Mouse (Mus musculus): ENCODE data around the gene Slc4a5.

The Slc4a5 gene

DNA sequence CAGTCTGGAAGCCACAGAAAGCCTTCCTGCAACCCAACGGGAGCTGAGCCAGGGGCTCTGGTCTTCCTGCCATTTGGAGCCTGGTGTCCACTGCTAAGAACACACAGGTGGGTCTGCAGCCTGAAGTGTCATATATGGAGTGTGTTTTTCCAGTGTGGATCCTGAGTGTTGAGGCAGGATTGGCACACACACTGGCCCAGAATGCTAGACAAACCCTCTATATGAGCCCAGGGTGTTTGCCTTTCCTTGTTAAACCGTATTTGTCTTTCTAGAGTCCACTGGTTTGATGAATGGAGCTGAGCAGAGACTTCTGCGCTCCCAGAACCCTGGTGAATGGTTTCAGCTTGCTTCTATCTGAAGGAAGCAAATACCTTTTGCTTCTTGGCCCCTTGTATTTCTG is at the start of gene Slc4a5:
TSS of gene Slc4a5 (plus strand) at position 15 of the 400 bp plus-strand sequence.
- no peak for DNase-seq (ENCODE audit: low read depth)

DNA sequence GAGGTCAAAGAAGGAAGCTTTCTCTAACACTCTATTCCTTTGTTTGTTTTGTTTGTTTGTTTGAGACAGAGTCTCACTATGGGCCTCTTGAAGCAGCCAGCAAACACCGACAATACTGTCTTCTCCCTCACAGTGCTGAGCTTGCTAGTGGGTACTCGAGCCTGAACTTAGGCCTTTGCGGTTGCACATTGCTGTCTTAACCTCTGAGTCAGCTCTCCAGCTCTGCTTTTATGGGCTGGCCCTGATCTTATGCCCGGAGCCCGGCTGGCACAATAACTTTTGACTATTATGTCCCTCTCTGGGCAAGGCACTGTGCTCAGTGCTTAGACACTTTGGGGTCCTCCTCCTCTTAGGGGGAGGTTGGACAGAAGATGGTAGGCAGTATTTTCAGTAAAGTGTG is 49.8 kb upstream of the Slc4a5 start:
- no peak for DNase-seq (ENCODE audit: low read depth)

DNA sequence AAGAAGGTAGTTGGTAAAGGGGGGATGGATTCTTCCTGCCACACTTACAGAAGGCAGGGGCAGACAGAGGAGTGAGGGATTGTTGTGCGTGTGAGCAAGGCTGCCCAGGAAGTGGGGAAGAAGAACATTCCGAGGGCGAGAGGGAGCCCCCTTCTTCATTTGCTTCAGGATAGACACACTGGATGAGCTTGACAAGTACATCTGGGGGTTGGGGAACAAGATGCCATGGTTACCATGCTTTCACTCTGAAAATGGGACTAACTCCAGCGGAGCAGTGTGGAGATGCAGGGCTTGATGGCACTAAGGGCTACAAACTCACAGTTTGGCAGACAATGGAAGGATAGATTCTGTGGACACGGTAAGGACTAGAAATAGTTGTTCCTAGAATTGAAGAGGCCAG is 48.6 kb upstream of the Slc4a5 start:
- DNase-seq (ENCODE audit: low read depth): no peak

DNA sequence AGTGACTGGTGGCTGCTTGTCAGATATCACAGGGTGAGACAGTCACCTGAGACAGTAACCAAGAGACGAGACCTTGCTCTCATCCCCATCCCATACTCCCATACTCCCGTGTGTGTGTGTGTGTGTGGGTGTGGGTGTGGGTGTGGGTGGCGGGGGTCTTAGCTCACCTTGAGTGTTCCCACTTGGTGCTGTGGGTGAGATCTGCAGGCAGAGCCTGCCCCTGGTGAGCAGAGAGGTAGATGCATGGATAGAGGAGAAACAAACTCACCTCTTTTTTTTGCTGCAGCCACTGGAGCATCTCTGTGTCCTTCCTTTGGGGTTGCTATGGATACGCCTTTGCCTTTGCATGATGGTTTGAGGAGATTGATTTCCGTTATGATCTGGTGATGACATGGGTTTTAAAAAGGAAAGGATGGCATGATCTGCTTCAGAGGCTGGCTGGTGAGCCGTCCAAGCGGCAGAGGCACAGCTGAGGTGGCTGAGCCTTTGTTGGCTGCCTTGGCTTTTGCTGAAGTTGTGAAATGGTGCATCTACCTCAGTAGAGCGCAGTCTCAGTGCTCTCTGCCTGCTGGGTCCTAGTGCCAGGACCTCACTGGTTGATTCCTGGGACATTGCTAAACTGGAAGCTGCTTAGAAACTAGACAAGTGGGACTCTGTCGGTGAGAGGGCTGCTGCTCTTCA is 47.2 kb upstream of the Slc4a5 start:
- no peak for DNase-seq (ENCODE audit: low read depth)

DNA sequence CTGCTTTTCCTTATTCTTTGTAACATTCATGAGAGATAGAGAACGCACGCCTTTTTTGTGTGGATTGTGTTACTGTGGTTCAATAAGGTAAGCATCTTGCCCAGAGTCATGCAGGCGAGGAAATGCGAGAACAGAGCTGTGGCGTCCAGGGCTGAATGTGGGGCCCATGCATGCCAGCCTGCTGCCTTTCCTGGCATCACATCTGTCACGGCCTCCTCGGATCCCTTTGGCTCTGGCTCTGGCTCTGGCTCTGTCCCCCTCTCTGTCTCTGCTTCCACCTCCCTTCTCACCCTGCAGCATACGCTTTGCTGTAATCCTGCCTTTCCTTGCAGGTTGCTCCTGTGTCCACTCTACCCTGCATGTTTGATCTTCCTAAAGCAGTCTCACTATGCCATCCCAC is 43.6 kb upstream of the Slc4a5 start:
- DNase-seq (ENCODE audit: low read depth): no peak

DNA sequence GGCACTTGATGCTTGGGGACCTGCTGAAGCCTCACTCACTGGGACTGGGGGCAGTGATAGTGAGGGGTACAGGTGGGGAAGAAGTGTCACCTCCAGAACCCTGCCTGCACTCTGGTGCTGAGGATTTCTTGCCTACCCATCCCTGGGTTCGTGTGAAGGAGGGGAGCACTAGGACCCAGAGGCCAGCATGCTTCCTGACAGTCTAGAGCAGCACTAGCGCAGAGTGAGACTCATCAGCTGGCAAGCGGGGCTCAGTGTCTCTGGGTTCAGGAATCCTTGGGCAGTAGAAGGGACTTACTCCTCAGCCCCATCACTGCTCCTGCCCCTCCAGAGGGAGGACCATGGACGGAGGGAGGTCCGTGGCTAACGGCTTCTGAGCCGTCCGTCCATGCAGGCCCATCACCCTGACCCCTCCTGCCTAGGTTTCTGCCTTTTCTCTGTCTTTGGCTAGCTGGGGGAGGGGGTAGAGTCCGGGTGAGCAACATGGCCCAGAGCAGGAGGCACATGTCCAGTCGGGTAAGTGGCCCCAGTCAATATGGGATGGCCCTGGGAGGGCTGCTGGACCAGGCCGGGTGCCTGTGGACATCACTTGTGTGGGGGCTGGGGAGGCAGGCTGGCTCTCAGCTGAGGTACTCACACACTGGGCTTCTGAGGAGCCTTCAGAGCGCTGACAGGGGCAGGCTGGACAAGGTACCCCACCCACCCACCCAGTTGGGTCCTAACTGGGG is 40.1 kb upstream of the Slc4a5 start:
- DNase-seq (ENCODE audit: low read depth): no peak

DNA sequence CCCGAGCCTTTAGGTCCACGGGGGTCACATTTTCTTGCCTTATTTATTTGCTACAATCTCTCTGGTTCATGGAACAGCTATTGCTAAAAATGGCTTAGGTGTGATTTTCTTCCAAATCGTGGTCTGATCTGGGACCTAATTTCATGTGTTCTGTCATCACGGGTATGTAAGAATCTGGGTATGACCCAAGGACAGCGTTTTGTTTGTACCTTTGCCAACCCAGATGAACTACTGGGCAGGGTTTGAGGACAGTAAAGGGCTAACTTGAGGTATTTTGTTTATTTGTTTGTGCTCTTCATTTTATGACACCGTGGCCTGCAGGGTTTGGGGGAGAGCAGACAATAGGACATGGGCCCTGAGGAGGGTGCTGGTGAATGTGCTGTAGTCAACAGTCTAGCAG is 39.0 kb upstream of the Slc4a5 start:
- no peak for DNase-seq (ENCODE audit: low read depth)

DNA sequence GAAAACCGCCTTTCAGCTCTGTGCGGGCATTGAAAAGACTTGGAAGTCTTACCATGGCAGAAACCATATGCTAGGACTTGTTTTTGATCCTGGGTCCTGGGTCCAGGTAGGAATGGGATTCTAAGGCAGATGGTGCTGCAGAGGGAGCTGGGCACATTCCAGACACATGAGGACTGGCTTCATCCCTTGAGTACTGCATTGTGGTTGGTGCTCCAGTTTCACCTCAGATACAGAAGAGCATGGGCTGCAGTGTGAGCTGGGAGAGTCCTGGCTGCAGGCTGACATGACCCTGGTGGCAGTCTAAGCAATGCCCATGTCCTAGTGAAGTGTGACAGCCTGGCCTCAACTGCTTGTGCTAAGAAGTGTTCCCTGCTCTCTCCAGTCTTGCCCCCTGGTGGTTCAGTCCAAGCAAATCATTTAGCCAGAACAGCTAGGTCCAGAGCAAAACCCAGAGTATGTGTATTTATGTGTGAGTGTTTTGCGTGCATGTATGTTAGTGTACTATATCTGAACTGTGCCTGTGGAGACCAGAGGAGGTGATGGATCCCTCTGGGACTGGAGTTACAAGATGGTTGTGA is 34.7 kb upstream of the Slc4a5 start:
- DNase-seq (ENCODE audit: low read depth): no peak

DNA sequence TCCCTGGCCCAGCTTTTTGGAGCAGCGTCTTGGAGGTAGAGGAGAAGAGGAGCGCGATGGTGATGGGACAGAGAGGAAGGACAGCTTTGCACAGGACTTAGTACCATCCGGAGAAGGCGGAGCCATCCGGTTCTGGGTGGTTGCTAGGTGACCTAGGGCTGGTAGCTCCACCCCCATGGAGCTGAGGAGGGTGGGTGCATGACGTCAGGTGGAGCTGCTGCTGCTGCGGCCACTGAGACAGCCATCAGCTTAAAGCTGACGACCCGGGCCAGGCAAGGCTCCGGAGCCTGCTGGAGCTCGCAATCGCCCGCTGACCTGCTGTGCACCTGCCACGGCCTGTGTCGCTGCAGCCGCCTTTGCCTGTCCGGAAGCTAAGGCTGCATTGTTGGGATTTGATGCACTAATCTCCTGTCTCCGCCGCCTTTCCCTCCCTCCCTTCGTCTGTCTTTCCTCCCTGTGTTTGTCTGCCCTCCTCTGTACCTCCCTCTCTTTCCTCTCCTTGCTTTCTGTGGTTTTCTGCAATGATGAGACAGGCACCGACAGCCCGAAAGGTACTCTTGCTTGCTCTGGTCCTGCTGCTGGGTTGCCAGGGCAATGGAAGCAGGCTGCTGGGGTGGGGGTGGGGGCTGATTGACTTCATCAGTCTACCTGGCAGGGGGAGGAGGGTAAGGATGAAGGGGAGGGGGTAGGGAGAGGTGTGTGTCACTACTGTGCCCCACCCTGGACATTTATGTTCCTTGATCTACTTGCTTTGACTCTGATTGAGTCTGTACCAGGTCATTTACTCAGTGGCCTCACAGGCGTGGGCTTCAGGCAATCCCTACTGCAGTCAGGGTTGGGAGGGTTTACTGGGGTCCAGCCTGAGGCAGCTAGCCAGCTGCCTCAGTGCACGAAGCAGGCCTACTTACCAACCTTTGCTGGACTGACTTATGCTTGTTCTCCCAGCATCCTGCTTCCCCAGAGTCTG is 33.5 kb upstream of the Slc4a5 start:
- DNase-seq (ENCODE audit: low read depth): peak; percentile 30

DNA sequence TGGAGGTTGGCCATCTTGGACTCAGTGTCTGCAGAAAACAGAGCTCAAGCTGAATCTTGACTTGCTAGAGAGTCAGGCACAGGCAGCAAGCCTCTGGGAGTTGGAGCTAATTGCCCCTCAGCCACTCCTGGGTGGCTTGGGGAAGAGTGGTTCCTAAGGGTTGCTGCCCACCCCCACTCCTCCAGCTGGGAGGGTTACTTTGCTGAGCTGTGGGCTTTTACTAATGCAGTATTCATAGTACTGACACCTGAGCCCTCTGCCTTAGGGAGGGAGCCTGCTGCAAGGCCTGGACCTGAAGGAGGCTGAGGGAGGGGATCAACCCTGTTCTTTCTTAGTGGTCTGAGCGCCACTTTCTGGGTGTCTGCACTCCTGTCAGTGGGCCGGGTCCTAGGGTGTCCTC is 32.7 kb upstream of the Slc4a5 start:
- no peak for DNase-seq (ENCODE audit: low read depth)

DNA sequence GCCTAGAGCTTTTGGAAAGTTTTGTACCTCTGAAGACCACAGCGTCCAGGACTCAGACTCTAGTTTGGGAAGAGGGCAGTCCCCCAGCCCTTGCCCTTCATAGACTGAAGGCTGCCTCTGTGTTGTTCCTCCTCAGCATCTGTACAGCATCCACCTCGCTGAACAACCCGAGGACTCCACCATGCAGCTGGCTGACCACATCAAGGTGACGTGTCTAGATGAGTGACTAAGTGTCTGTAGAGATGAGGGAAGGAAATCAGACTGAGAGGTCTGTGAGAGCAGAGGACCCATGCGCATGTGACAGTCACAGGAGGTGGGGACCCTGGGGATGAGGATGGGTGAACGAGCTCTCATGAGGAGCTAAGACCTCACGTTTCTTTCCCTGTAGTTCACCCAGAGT is 26.1 kb upstream of the Slc4a5 start:
- no peak for DNase-seq (ENCODE audit: low read depth)

DNA sequence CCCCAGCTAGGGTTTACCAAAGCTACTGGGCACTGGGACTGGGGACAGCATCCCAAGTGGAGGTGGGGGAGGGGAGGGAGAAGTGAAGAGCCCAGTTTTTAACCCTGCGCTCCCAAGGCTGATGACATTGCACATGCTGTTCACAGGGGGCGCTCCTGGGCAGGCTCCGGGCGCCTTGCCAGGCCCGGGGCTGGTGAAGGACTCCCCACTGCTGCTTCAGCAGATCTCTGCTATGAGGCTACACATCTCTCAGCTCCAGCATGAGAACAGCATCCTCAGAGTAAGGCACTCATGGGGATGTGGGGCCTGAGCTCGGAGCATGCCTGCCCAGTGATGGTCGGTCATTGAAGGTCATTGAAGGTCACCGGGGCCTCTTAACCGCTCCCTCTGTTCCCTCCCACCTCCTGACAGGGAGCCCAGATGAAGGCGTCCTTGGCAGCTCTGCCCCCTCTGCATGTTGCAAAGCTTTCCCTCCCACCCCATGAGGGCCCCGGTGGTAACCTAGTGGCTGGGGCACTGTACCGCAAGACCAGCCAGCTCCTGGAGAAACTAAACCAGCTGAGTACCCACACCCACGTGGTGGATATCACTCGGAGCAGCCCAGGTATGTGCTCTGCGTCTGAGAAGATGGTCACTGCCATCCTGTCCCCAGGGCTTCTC is 22.2 kb upstream of the Slc4a5 start:
- DNase-seq (ENCODE audit: low read depth): no peak

DNA sequence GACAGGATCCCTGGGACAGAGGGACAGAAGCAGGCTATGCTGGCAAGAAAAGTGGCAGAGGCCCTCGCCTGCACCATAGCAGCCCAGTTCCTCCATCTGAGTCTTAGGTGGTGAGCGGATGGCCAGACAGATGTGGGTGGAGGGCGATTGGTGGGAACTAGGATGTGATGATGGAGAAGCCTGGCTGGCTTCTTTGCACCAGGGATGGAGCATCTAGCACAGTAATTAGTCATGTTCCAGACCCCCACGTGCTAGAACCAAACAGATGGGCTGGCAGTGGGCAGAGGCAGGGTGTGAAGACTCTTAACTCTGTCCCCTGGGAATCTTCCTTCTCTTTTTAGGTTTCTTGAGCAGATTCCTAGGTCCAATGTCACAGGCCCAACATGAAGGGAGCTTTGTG is 16.3 kb upstream of the Slc4a5 start:
- DNase-seq (ENCODE audit: low read depth): no peak

DNA sequence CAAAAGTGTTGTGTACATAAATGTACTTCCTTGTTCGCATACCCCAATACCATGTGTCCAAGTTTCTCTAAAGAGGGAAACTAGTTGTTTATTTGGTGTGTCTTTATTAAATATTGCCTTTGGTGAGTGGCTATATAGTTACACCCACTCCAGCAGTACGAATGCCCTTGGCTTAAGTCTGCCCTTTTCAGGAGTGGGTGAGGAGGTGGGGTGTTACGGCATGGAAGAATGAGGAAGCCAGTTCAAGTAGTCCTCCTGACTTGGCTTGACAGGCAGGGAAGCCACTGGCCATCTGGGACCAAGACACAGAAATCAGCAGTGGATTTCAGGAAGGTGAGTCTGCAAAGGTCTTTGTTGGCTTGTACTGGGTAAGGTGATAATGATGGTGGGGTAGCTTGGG is 13.8 kb upstream of the Slc4a5 start:
- no peak for DNase-seq (ENCODE audit: low read depth)

DNA sequence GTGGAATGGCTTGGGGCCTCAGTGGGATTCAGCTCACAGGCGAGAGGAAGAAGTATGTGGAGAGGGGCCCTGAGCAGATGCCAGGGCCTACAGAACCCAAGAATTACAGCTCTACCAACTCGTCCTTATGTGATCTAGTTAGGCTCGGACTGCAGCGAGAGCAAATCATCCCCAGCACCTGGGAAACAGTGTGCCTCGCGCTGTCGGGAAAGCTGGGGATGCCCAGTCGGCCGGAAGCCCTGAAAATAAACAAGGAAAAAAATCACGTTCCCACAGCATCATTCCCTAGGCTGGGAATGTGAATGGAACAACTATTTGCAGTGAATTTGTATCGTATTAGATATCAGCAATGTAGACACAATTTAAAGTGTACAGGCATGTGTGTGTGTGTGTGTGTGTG is 13.3 kb upstream of the Slc4a5 start:
- no peak for DNase-seq (ENCODE audit: low read depth)

DNA sequence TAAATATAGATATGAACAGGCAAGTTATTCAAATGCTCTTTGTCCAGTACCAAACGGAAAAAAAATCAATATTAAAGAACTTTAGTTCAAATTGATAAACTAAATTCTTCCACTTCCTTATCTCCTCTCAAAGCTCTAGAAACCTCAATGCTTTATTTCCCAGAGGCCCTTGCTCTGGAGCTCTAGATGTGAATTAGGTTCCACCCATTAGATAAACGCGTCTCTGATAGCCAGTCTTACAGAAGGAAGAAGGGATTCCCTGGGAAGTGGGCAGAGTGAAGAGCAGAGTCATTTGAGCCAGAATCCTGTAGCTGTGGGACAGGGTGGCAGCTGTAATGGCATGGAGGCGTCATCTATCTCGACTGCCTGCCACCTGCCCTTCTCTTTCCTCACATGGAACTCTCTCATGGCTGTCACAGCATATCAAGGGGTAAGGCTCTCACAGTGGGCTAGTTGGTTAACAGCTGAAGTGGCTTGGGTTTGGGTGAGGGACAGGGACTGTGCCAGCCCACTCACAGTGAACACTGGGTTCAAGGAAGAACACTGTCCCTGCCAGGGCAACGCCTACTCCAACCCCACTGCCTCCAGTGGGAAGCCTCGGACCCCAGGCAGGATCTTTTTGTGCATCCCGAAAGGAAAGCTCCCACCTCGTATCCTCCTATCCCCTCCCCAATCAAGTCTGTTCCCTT is 12.1 kb upstream of the Slc4a5 start:
- no peak for DNase-seq (ENCODE audit: low read depth)

DNA sequence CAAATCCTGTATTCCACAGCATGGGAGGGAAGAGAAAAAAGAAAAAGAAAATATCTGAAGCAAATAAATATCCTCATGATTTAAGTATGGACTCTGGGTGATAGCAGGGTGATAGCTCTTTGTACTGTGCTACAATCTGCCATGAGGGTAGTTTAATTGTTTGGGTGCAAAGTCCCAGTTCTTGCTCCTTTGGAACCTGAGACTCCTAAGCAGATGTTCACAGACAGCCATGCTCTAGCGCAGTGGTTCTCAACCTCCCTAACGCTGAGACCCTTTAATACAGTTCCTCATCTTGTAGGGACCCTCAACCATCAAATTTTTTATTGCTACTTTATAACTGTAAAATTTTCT is 11.6 kb upstream of the Slc4a5 start:
- no peak for DNase-seq (ENCODE audit: low read depth)

DNA sequence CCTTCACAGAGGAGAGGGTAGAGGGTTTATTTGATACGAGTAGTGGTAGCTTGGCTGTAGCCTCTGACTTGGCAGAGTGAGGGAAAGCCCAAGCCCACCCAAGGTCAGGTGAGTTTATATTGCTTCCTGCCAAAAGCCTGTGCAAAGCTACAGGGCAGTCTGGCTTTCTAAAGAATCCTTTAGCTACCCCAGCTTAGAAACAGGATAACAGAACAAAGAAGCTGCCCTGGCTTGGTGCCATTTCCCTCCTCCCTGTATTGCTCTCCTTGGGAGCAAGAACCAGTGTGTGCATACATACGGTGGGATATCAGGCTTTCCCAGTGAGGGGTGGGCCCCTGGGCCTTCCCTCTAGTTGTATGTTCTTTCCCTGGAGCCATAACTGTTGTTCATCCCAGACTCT is 9.1 kb upstream of the Slc4a5 start:
- no peak for DNase-seq (ENCODE audit: low read depth)

DNA sequence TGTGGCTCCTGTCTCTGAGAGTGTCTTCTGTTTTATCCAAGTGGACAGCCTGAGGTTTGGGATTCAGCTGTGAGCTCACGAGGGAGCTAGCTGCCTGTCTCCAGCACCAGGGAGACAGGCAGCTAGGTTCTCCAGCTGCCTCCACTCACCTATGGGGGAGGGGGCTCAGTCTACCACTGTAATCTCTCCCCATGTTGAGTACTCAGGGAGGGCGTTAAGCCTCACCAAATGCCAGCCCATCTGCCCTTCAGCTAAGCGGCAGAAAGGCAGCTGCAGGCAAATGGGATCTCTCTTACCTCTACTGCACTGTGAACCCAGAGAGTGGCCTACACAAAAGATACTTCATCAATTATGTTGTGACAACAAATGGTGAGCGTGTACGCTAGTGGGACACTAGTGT is 8.1 kb upstream of the Slc4a5 start:
- no peak for DNase-seq (ENCODE audit: low read depth)

DNA sequence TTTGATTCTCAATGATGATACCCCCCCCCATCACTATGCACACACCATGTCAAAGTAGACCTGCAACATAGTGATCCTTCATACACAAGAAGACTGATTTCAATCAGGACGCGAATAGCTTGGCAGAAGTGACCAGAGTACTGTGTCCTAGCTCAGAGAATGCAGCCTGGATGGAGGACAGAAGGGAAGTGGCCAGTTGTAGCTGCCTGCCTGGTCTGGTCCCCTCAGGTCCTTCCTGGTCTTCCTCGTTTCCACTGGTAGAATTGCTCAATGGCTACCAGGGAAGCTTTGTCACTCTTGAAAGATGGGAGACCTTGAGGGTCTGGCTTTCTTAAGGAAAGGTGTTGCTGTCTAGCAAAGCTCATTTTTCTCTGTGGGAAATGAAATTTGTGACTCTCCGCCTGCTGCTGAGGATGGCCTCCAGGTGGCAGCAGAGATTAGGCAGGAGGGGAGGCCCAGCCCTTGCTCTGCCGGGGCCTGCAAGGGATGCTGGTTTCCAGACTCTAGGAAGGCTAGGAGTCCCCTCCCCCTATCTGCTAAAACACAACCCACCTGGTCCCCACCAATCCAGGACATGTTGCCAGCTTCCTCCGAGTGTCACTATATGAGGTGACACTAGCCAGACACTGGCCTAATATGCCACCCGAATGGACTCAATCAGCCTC is 4.5 kb upstream of the Slc4a5 start:
- peak; percentile 43 for DNase-seq (ENCODE audit: low read depth)

DNA sequence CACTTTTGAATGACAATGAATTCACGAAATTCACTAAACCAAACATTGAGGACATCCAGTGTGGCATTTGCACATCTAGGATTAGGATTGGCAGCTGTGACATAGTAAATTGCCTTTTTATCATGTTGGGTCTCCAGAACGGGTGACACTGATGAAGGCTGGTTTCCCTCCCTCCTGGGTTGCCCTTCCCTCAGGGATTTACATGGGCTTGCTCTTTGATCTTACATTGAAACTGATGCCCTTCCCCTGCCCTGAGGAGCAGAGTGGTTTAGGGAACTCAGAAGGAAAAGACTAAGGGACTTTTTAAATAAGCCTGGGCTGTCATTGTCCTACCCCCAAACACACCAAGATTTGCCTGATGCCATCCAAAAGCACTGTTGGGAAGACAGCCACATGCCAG is 11.9 kb downstream of the Slc4a5 start:
- DNase-seq (ENCODE audit: low read depth): no peak

All from c-Kit-positive CD71-negative TER-119-negative erythroid progenitor cells, embryonic 14.5 days (primary cell).